Mouse (Mus musculus): ENCODE measurements around the gene Figla.

The Figla gene

DNA sequence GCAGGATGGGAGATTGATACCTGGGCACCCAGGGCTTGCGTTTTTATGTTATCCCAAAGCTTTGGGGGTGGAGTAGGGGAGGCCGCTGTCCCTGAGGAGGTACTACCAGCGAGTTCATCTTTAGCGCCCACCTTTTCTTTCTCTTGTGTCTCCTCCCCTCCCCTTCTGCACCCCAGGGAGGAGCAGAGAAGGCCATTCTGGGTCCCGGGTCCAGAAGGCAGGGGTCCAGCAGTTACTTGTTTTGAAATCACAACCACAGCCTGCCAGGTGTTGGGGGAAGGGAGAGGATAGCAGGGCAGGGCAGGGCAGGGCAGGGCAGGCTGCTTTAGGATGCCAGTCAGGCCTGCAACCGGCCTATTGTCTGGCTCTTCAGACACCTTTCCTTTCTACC lies 13.3 kb downstream of the Figla start:
- no peak for DNase-seq

DNA sequence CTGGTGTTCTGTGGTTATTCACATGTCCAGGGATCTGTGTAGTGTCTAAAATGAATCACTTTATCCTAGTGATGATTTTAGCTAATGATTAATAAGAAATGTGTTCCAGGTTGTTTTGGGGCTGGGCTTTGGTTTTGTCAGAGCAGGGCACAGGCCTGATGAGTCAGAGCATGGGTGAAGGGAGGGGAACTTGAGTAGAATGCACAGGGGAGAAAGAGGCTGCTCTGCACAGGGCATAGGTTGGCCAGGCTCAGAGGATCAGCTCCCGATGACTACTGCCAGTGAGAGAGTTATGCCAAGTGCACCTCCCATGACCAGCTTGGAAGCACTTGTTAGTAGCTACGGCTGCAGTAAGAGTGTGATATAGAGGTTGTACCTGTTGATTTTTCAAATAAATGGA lies 15.6 kb downstream of the Figla start:
- DNase-seq, result peak; percentile 17

GRCm38 (mm10) chr6:86033635-86034034 lies 17.7 kb downstream of the Figla start:
- DNase-seq, result no peak

DNA sequence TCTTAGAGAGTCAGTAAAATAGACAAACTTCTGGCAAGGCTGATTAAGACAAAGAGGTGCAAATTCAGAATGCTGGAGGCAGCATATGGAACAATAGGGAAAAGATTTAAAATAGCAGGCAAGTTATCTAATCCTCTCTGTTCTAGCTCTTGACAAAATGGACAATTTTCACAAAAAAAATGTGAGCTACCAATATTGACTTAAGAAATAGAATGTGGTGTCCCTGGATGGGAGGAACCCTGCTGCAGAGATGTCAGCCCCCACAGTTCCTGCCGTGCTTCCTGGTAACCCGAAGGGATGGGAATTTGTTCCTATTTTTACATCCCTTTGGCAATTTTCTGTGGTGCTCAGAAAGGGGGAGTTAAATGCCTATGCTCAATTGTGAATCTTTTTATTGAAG lies 22.9 kb downstream of the Figla start:
- no peak for DNase-seq

DNA sequence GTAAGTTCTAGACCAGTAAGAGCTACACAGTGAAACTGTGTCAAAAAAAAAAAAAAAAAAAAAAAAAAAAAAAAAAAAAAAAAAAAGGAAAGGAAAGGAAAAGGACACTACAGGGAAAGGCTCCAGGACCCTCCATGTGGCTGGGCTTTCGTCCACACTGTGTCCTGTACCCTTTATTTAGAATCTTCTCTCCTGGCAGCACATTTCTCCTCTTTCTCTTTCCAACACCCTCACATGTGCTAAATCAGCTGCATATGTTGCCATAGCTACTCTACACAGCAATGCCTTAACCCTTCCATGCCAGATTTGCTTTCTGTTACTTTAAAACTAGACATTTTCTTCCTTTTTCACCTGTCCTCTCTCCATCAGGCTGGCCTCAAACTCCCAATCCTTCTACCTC lies 24.2 kb downstream of the Figla start:
- DNase-seq, result no peak

GRCm38 (mm10) chr6:86047510-86047909 lies 31.5 kb downstream of the Figla start:
- DNase-seq, result no peak

DNA sequence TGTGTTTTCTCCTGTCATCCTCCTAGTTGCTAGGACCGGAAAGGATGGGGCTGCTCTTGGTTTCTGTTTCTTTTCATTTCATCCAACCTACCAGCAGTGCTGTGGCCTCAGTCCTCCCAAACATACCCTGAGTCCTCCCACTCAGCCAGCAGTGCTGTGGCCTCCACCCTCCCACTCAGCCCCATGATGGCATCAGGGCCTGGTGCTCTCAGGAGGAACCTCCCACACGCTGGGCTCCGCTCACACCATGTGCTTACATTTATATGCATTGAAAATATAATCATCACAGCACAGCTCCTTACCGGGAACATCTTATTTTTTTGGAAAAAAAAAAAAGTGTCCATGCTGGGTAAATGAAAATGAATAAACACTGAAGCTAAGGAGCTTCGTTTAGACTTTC lies 32.5 kb downstream of the Figla start:
- DNase-seq, result no peak

GRCm38 (mm10) chr6:86050586-86051268 lies 34.8 kb downstream of the Figla start:
- DNase-seq, result no peak

- DNase-seq, result peak; percentile 37
Measured at GRCm38 (mm10) chr6:86052032-86052459, 36.1 kb downstream of the Figla start.

- DNase-seq, result no peak
Measured at GRCm38 (mm10) chr6:86052556-86052955, 36.6 kb downstream of the Figla start.

DNA sequence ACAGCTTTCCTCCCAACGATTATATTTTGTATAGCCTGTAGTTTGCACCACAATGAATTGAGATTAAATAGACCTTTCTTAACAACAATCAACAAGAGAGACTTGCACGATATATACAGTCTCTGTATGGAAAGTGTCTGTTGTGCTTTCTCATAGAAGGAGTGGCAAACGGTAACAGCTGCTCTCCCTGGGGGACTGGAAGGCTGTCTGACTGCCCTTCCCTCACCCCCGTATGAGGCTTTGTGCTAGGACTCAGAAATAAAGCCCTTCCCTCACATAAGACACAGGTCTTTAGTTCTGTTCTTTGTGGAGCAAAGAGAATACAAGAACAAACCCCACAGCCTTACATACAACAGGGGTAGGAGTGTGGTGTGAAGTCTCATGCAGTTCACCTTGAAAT lies 37.1 kb downstream of the Figla start:
- no peak for DNase-seq

DNA sequence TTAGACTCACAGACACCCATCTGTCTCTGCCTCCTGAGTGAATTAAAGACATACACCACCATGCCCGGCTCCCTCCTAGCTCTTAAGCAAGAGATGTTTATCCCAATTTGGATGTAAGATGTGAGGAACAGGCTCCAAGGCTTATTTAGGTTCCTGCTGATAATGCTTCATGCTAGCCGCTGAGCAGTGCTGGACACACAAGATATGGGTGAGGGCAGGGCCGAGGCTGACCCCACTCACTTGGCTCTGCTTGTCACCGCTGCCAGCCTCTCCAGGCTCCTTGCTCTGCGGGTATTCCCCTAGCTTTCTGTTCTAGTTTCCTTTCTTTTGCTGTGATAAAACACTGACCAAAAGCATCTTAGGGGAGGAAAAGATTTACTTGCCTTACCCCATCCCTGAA lies 37.6 kb downstream of the Figla start:
- no peak for DNase-seq

DNA sequence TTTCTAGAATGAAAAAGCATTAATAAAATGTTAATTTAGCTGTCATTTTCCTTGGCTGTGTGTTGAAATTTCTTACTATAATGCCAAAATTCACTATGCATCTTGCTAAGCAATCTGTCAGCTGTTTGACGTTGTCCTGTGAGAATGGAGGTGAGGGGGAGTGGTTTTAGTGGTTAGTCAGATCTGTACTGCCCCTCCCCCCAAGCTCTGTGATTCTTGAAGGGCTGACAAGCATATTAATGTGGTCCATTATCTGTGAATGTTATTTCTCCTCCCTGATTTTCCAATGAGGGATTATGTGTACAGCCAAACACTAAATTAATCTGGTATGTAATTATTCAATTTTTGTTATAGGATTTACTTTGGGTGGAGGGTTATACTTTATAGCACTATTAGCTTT lies 42.5 kb downstream of the Figla start:
- DNase-seq, result no peak

- no peak for DNase-seq
Measured at GRCm38 (mm10) chr6:86059151-86059853, 43.3 kb downstream of the Figla start.

- DNase-seq, result no peak
Measured at GRCm38 (mm10) chr6:86060170-86060569, 44.2 kb downstream of the Figla start.

- DNase-seq, result no peak
Measured at GRCm38 (mm10) chr6:86062226-86062625, 46.3 kb downstream of the Figla start.

GRCm38 (mm10) chr6:86062684-86063083 lies 46.7 kb downstream of the Figla start:
- DNase-seq, result no peak

DNA sequence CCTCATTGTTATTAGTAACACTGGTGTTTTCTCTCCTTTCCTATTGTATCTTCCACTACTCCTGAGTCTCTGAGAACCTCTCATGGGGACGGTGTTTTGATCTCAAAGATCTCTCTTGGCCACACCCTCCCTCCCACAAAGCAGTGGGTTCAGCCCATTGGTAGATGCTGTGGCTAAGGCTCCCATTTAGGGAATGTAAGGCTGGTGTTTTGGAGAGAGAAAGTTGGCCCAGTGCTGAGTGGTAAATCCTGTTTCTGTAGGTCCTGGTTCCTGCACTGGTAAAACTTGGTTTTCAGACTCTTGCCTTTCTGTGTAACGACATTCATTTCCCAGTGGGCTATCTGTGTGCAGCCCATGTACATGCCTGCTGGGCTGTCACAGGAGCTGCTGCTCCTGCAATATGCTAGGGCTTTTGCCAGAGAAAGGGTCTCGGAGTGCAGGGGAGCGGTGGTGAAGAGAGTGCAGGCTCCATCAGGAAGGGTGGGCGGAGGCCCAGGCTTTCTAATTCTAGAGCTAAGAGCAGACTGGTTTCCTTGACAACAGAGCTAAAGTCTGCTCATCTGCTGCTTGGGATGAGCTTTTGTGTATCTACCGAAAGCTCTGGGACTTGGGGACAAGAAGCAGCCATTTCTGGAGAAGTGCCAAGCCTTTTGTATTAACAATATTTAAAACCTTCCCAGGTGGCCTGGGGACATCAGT lies 48.5 kb downstream of the Figla start:
- no peak for DNase-seq

GRCm38 (mm10) chr6:86066727-86067126 lies 50.8 kb downstream of the Figla start:
- no peak for DNase-seq

GRCm38 (mm10) chr6:86067145-86067544 lies 51.2 kb downstream of the Figla start:
- no peak for DNase-seq

DNA sequence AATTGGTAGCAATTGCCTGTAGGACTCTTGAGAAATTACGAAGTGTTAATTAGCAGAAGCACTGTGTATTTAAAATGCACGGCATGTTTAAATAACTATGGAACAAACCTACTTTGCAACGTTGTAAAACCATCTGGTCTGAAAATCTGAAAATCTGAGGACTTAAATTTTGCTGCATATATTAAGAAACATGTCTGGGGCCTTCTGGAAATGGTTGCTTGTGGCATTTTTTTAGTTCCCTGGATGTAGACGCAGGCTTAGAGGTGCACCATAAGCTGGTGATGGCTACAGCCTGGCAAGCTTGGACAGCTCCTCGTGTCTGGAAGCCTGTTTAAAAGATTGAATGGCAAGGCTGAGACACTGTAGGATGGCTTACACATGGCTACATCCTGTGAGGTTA lies 53.0 kb downstream of the Figla start:
- no peak for DNase-seq

DNA sequence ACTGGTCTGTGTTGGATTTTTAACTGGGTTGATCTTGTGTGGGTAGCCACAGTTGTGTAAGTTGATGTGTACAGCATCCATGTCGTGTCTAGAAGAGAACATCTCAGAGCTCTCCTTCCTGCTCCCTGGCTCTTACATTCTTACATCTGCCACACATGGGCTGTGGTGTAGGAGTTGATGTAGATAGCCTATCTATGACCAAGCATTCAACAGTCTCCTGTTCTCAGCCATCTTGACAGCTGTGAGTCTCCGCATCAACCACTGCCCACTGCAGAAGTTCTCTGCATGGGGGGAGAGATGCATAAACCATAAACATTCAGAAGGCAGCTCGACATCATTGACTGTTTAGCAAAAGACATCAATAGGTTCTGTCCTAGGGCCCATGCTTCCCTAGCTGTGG lies 53.9 kb downstream of the Figla start:
- DNase-seq, result no peak

GRCm38 (mm10) chr6:86070277-86070676 lies 54.3 kb downstream of the Figla start:
- DNase-seq, result no peak
